Mouse (Mus musculus): ENCODE data around the gene Pde5a. TPM values are rescaled to one million over a fixed set of nuclear protein-coding genes. Genes with fewer than 3 reads are reported as not detected.

The Pde5a gene
- polyA plus RNA-seq, 1 experiment from 2014 or later, result 2.7 TPM

GRCm38 (mm10) chr3:122781417-122781816 is 52.7 kb downstream of the Pde5a start:
- WGBS, result 78% methylated on average over 6 of the region's 6 CpGs

DNA sequence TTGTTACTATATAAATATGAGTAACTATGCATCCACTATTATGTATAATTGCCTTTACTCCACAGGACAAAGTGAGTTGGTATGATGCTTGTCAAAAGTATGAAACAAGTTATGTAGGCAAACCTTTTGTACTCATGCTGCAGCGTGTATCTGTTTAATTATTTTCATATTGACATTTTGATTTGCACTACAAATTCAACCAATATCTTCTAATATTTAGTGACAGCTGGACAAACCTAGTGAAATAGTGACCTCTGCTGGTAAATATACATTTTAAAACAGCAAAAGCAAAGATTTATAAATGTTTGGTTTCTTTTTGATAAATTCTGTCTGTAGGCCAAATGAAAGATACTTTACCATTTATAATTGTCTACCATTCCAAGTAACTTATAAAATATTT is 55.5 kb downstream of the Pde5a start:
- no peak overlapping the region for H3K4me3 ChIP-seq
- no peak overlapping the region for H3K4me2 ChIP-seq (replicated peaks)
- no peak overlapping the region for H3K9ac ChIP-seq
- no peaks in the 10 kb centered on the region for H3K36me3 ChIP-seq
- WGBS, result 84% methylated on average over 1 of the region's 1 CpGs
- no peaks in the 10 kb centered on the region for H3K27me3 ChIP-seq (replicated peaks)
- H3K27ac ChIP-seq, result no peak overlapping the region
- H3K4me1 ChIP-seq, result no peaks in the 10 kb centered on the region
- ATAC-seq (ENCODE audit: low FRiP score, low read depth), result no peak
- H3K9me3 ChIP-seq, result no peaks in the 10 kb centered on the region

More at GRCm38 (mm10) chr3:122781417-122781816, 52.7 kb downstream of the Pde5a start:
- H3K4me1 ChIP-seq, result no peaks in the 10 kb centered on the region
- no peaks in the 10 kb centered on the region for H3K9me3 ChIP-seq
- H3K36me3 ChIP-seq, result no peaks in the 10 kb centered on the region
- no peaks in the 10 kb centered on the region for H3K27me3 ChIP-seq (replicated peaks)
- no peak overlapping the region for H3K4me2 ChIP-seq (replicated peaks)
- no peak overlapping the region for H3K9ac ChIP-seq
- no peak for ATAC-seq (ENCODE audit: low FRiP score, low read depth)
- no peak overlapping the region for H3K4me3 ChIP-seq
- no peak overlapping the region for H3K27ac ChIP-seq

GRCm38 (mm10) chr3:122788314-122788713 is 59.6 kb downstream of the Pde5a start:
- no peak overlapping the region for H3K9ac ChIP-seq
- no peak overlapping the region for H3K27ac ChIP-seq
- no peaks in the 10 kb centered on the region for H3K4me1 ChIP-seq
- WGBS, result 92% methylated on average over 9 of the region's 9 CpGs
- no peaks in the 10 kb centered on the region for H3K27me3 ChIP-seq (replicated peaks)
- peaks cover 3% of the 10 kb centered on the region for H3K36me3 ChIP-seq
- H3K9me3 ChIP-seq, result no peaks in the 10 kb centered on the region
- no peak overlapping the region for H3K4me2 ChIP-seq (replicated peaks)
- ATAC-seq (ENCODE audit: low FRiP score, low read depth), result no peak
- no peak overlapping the region for H3K4me3 ChIP-seq

DNA sequence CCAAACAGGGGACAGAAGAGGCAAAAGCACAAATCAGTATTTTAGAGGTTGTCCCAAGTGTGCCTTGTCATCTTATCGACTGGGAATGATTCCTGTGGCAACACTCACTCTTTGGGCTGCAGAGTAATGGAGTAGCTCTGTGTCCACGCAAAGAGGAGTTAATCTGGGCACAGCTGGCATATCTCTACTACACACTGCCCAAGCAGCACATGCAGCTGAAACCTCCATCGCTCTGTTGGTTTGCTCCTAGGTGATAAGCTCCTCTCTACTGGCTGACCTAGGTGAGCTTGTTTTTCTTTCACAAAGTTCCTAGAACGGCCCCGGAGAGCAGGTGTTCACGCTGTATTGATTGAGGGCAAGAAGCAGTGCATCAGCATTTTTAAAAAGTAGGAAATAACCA is 60.8 kb downstream of the Pde5a start:
- no peaks in the 10 kb centered on the region for H3K9me3 ChIP-seq
- H3K4me2 ChIP-seq (replicated peaks), result no peak overlapping the region
- WGBS, result 94% methylated on average over 6 of the region's 6 CpGs
- H3K27ac ChIP-seq, result no peak overlapping the region
- H3K4me1 ChIP-seq, result no peaks in the 10 kb centered on the region
- no peaks in the 10 kb centered on the region for H3K27me3 ChIP-seq (replicated peaks)
- no peak for ATAC-seq (ENCODE audit: low FRiP score, low read depth)
- H3K36me3 ChIP-seq, result peaks cover 3% of the 10 kb centered on the region
- H3K4me3 ChIP-seq, result no peak overlapping the region
- H3K9ac ChIP-seq, result no peak overlapping the region

- Histone ChIP-seq H3K27me3 (replicated peaks) (no peaks in the 10 kb centered on the region), H3K36me3 (peaks cover 3% of the 10 kb centered on the region; the same call in 1 of the 2 replicates), H3K27ac (no peak overlapping the region), H3K4me3 (no peak overlapping the region), H3K9ac (no peak overlapping the region), H3K4me2 (replicated peaks) (no peak overlapping the region), H3K4me1 (peaks cover 11% of the 10 kb centered on the region), H3K9me3 (no peaks in the 10 kb centered on the region)
- 78% methylated on average over 6 of the region's 6 CpGs for WGBS
- ATAC-seq (ENCODE audit: low FRiP score, low read depth), result no peak; the same call in 1 of the 2 replicates
Measured at GRCm38 (mm10) chr3:122800050-122800449, 71.3 kb downstream of the Pde5a start.

GRCm38 (mm10) chr3:122800553-122801435 is 72.0 kb downstream of the Pde5a start:
- peaks cover 11% of the 10 kb centered on the region for H3K4me1 ChIP-seq
- H3K27me3 ChIP-seq (replicated peaks), result no peaks in the 10 kb centered on the region
- no peak overlapping the region for H3K4me2 ChIP-seq (replicated peaks)
- no peak overlapping the region for H3K27ac ChIP-seq
- H3K4me3 ChIP-seq, result no peak overlapping the region
- peaks cover 3% of the 10 kb centered on the region; the same call in 1 of the 2 replicates for H3K36me3 ChIP-seq
- peak; percentile 71; the same call in 1 of the 2 replicates for ATAC-seq (ENCODE audit: low FRiP score, low read depth)
- 57% methylated on average over 10 of the region's 10 CpGs for WGBS
- no peak overlapping the region for H3K9ac ChIP-seq
- H3K9me3 ChIP-seq, result no peaks in the 10 kb centered on the region

- no peaks in the 10 kb centered on the region for H3K9me3 ChIP-seq
- H3K4me1 ChIP-seq, result peaks cover 11% of the 10 kb centered on the region
- H3K4me2 ChIP-seq (replicated peaks), result no peak overlapping the region
- H3K9ac ChIP-seq, result no peak overlapping the region
- 75% methylated on average over 15 of the region's 15 CpGs for WGBS
- ATAC-seq (ENCODE audit: low FRiP score, low read depth), result no peak
- no peak overlapping the region for H3K4me3 ChIP-seq
- no peaks in the 10 kb centered on the region for H3K27me3 ChIP-seq (replicated peaks)
- peaks cover 3% of the 10 kb centered on the region; the same call in 1 of the 2 replicates for H3K36me3 ChIP-seq
- no peak overlapping the region for H3K27ac ChIP-seq
Measured at GRCm38 (mm10) chr3:122801436-122802221, 72.9 kb downstream of the Pde5a start.

GRCm38 (mm10) chr3:122807313-122807712 is 78.6 kb downstream of the Pde5a start:
- Histone ChIP-seq H3K4me2 (replicated peaks) (no peak overlapping the region), H3K36me3 (peaks cover 3% of the 10 kb centered on the region; the same call in 1 of the 2 replicates), H3K4me1 (no peaks in the 10 kb centered on the region), H3K27me3 (replicated peaks) (no peaks in the 10 kb centered on the region), H3K27ac (no peak overlapping the region), H3K4me3 (no peak overlapping the region), H3K9ac (no peak overlapping the region), H3K9me3 (no peaks in the 10 kb centered on the region)
- ATAC-seq (ENCODE audit: low FRiP score, low read depth), result no peak
- WGBS, result 89% methylated on average over 8 of the region's 8 CpGs

DNA sequence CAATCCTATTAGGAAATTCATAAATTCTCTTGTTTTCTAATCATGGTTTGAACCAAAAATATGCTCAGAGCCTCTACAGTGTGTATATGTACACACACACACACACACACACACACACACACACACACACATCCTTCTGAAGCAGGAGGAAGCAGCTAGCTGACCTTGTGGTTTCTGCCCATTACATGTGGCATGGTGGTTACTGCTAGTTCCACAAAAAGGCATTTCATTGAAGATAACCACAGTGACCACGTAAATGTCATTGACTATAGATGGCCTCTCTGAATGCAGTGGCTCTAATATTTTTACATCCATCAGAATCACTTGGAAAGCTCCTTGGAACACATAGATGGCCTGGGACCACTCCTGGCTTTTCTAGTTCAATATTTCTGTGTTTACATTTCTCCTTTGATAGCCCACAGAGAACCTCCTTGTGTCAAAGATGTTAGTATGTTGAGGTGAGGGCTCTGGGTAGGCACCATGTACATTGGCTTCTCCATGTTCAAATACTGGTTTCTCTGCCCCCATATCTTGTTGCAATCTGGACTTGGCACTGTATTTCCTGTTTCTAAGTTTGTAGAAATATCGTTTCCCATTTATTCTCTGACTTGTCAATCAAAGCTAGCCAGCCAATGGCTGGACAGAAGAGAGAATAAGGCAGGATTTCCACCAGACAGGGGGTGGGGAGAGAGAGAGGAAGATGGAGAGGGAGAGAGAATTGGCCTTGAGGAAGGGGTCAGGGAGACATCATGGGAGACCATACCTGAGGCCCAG is 81.5 kb downstream of the Pde5a start:
- no peaks in the 10 kb centered on the region for H3K27me3 ChIP-seq (replicated peaks)
- no peaks in the 10 kb centered on the region for H3K36me3 ChIP-seq
- 93% methylated on average over 2 of the region's 2 CpGs for WGBS
- ATAC-seq (ENCODE audit: low FRiP score, low read depth), result no peak
- no peak overlapping the region for H3K4me2 ChIP-seq (replicated peaks)
- H3K9me3 ChIP-seq, result no peaks in the 10 kb centered on the region
- H3K4me3 ChIP-seq, result no peak overlapping the region
- H3K9ac ChIP-seq, result no peak overlapping the region
- H3K4me1 ChIP-seq, result no peaks in the 10 kb centered on the region
- no peak overlapping the region for H3K27ac ChIP-seq

- 89% methylated on average over 5 of the region's 5 CpGs for WGBS
- H3K27me3 ChIP-seq (replicated peaks), result no peaks in the 10 kb centered on the region
- no peak overlapping the region for H3K9ac ChIP-seq
- no peak overlapping the region for H3K27ac ChIP-seq
- no peak overlapping the region for H3K4me3 ChIP-seq
- ATAC-seq (ENCODE audit: low FRiP score, low read depth), result no peak
- H3K4me2 ChIP-seq (replicated peaks), result no peak overlapping the region
- H3K36me3 ChIP-seq, result no peaks in the 10 kb centered on the region
- H3K9me3 ChIP-seq, result no peaks in the 10 kb centered on the region
- no peaks in the 10 kb centered on the region for H3K4me1 ChIP-seq
Measured at GRCm38 (mm10) chr3:122810986-122811385, 82.2 kb downstream of the Pde5a start.

DNA sequence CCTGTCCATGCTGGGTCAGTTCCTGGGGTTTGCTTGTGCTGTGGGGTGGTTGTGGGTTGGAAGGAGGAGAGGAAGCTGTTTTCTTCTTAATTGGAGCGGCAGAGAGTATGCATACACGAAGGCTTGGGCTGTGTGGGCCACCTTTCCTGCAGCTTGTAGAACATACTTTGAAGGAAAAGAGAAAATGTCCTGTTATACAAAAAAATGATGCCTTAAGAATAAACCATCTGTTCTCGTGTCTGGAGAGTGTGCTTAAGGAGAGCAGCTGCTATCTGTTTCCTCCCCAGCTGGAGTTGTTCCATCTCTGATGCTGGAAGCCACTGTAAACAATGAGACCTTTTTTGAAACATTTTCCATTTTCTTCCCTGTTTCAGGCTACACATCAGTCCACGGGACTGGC is 85.8 kb downstream of the Pde5a start:
- Histone ChIP-seq H3K4me3 (no peak overlapping the region), H3K4me1 (no peaks in the 10 kb centered on the region), H3K27me3 (replicated peaks) (no peaks in the 10 kb centered on the region), H3K9me3 (no peaks in the 10 kb centered on the region), H3K27ac (no peak overlapping the region), H3K9ac (no peak overlapping the region), H3K4me2 (replicated peaks) (no peak overlapping the region), H3K36me3 (no peaks in the 10 kb centered on the region)
- ATAC-seq (ENCODE audit: low FRiP score, low read depth), result no peak
- WGBS, result 81% methylated on average over 4 of the region's 4 CpGs

- Histone ChIP-seq H3K4me2 (replicated peaks) (no peak overlapping the region), H3K9me3 (no peaks in the 10 kb centered on the region), H3K4me1 (no peaks in the 10 kb centered on the region), H3K9ac (no peak overlapping the region), H3K27ac (no peak overlapping the region), H3K27me3 (replicated peaks) (no peaks in the 10 kb centered on the region), H3K4me3 (no peak overlapping the region), H3K36me3 (no peaks in the 10 kb centered on the region)
- WGBS, result 96% methylated on average over 5 of the region's 5 CpGs
- ATAC-seq (ENCODE audit: low FRiP score, low read depth), result no peak
Measured at GRCm38 (mm10) chr3:122818282-122818681, 89.5 kb downstream of the Pde5a start.
